Mouse (Mus musculus) ES-E14 (cell line): ENCODE data around the gene Mrps34. TPM values are rescaled to one million over a fixed set of nuclear protein-coding genes. Genes with fewer than 3 reads are reported as not detected.

Experiments used
- DNase-seq: peaks from one replicate; pipeline ENCODE4 v3.0.0-alpha.2; 2013; ENCODE audit warnings: low read depth, low spot score
- H3K27ac ChIP-seq: 2 replicates; pipeline ENCODE4 v1.5.1; 2012; ENCODE audit warnings: low read depth, mild to moderate bottlenecking, low read length, moderate library complexity, mixed read lengths; ENCODE audit not compliant: poor library complexity, insufficient read depth, severe bottlenecking
- H3K36me3 ChIP-seq: 2 replicates; pipeline ENCODE4 v1.6.1; 2012; ENCODE audit warnings: mild to moderate bottlenecking, low read length, moderate library complexity, mixed read lengths; ENCODE audit not compliant: control insufficient read depth, poor library complexity, insufficient read depth, severe bottlenecking
- H3K4me1 ChIP-seq, 2 experiments: fragments of 150-350 bp in 1 of 2; sonication (generic) in 1 of 2; 2 replicates each; pipeline ENCODE4 v1.6.1; 2012; ENCODE audit warnings: low read length in 2 of 2, mild to moderate bottlenecking in 1 of 2, mixed read lengths in 1 of 2; ENCODE audit not compliant: control insufficient read depth in 2 of 2, insufficient read depth in 2 of 2, poor library complexity in 1 of 2
- H3K4me3 ChIP-seq, 2 experiments: fragments of 150-350 bp in 1 of 2; sonication (generic) in 1 of 2; 2 replicates each; pipeline ENCODE4 v1.5.1; 2012; ENCODE audit warnings: low read length in 2 of 2, low read depth in 1 of 2, mild to moderate bottlenecking in 1 of 2, mixed read lengths in 1 of 2; ENCODE audit not compliant: insufficient read depth in 1 of 2, poor library complexity in 1 of 2, severe bottlenecking in 1 of 2
- H3K9ac ChIP-seq: 2 replicates; pipeline ENCODE4 v1.6.1; 2012; ENCODE audit warnings: low read depth, mild to moderate bottlenecking, low read length, mixed read lengths; ENCODE audit not compliant: poor library complexity, insufficient read depth, severe bottlenecking
- H3K9me3 ChIP-seq: fragments of 150-350 bp; sonication (generic); 2 replicates; pipeline ENCODE4 v1.6.1; 2012; ENCODE audit warnings: low read depth, mild to moderate bottlenecking, low read length; ENCODE audit not compliant: control insufficient read depth, insufficient read depth
- CHD2 ChIP-seq: IDR thresholded peaks from 2 replicates; pipeline ENCODE4 v1.6.1; 2014; ENCODE audit warnings: mild to moderate bottlenecking, low read depth, low read length, inconsistent platforms
- HCFC1 ChIP-seq: IDR thresholded peaks from 2 replicates; pipeline ENCODE4 v1.6.1; 2012; ENCODE audit warnings: low read length, inconsistent platforms, borderline replicate concordance; ENCODE audit not compliant: insufficient read depth
- MAFK ChIP-seq: IDR thresholded peaks from 2 replicates; pipeline ENCODE4 v1.6.1; 2014; ENCODE audit warnings: mild to moderate bottlenecking, low read depth, low read length, inconsistent platforms; ENCODE audit not compliant: insufficient read depth
- ZC3H11A ChIP-seq: IDR thresholded peaks from 2 replicates; pipeline ENCODE4 v1.6.1; 2012; ENCODE audit warnings: low read depth, mild to moderate bottlenecking, inconsistent platforms, low read length, borderline replicate concordance
- ZNF384 ChIP-seq: IDR thresholded peaks from 2 replicates; pipeline ENCODE4 v1.6.1; 2012; ENCODE audit warnings: low read depth, low read length, inconsistent platforms
- in situ Hi-C, 2 experiments: fragments of 600-800 bp; cut with MboI; formaldehyde crosslinking; loops; one replicate each; pipeline ENCODE4 v1.15.1; 2025; ENCODE audit warnings: low sequenced_read_pairs in 2 of 2, inconsistent platforms in 1 of 2; ENCODE audit not compliant: unreplicated experiment in 2 of 2
- total RNA-seq: library from RNA; depleted of rRNA; stranded (reverse); fragments of 300-350 nt; gene quantifications from 2 replicates; pipeline ENCODE4 v1.2.3, GENCODE M21; 2012

The Mrps34 gene
- total RNA-seq, 1 experiment, result 36.1 TPM

- H3K4me1 ChIP-seq, result peaks cover 0 to 15% of the 10 kb centered on the region in 2 experiments; a peak in 2 of 4 replicates
- in situ Hi-C loops, result no loop called here
- TF ChIP-seq ZC3H11A (no peak), ZNF384 (no peak), MAFK (no peak), HCFC1 (no peak), CHD2 (no peak)
- no peak overlapping the region for H3K27ac ChIP-seq
- H3K4me3 ChIP-seq, result no peak overlapping the region
- DNase-seq, result no peak
- peaks cover 41% of the 10 kb centered on the region for H3K36me3 ChIP-seq
- no peak overlapping the region for H3K9ac ChIP-seq
- no peaks in the 10 kb centered on the region for H3K9me3 ChIP-seq
Measured at GRCm38 (mm10) chr17:24899153-24899552, 4.2 kb downstream of the Mrps34 start.

- Histone ChIP-seq H3K9me3 (no peaks in the 10 kb centered on the region), H3K4me3 (no peak overlapping the region), H3K9ac (no peak overlapping the region), H3K27ac (no peak overlapping the region), H3K4me1 (peaks cover 0 to 13% of the 10 kb centered on the region in 2 experiments; a peak in 2 of 4 replicates), H3K36me3 (peaks cover 48% of the 10 kb centered on the region)
- in situ Hi-C loops, result no loop called here
- no peak for DNase-seq
- TF ChIP-seq ZC3H11A (no peak), MAFK (no peak), ZNF384 (no peak)
Measured at GRCm38 (mm10) chr17:24900014-24900413, 5.1 kb downstream of the Mrps34 start.

- Histone ChIP-seq H3K4me1 (peaks cover 0 to 9% of the 10 kb centered on the region in 2 experiments; a peak in 2 of 4 replicates), H3K9me3 (no peaks in the 10 kb centered on the region), H3K27ac (no peak overlapping the region), H3K4me3 (no peak overlapping the region), H3K36me3 (peaks cover 57% of the 10 kb centered on the region), H3K9ac (no peak overlapping the region)
- TF ChIP-seq CHD2, result no peak
- no peak for TF ChIP-seq ZNF384
- TF ChIP-seq MAFK, result no peak
- TF ChIP-seq HCFC1, result no peak
- TF ChIP-seq ZC3H11A, result no peak
- in situ Hi-C loops, result no loop called here
- DNase-seq, result no peak
Measured at GRCm38 (mm10) chr17:24902124-24902523, 7.2 kb downstream of the Mrps34 start.

- DNase-seq, result no peak
- H3K9me3 ChIP-seq, result no peaks in the 10 kb centered on the region
- no peak overlapping the region for H3K27ac ChIP-seq
- H3K4me1 ChIP-seq, result peaks cover 0 to 5% of the 10 kb centered on the region in 2 experiments; a peak in 1 of 4 replicates
- in situ Hi-C loops, result no loop called here
- no peak overlapping the region for H3K9ac ChIP-seq
- H3K4me3 ChIP-seq, result no peak overlapping the region
- no peak for TF ChIP-seq MAFK
- TF ChIP-seq ZC3H11A, result no peak
- no peak for TF ChIP-seq ZNF384
- no peak for TF ChIP-seq CHD2
- no peak for TF ChIP-seq HCFC1
- peaks cover 51% of the 10 kb centered on the region for H3K36me3 ChIP-seq
Measured at GRCm38 (mm10) chr17:24902671-24903474, 8.0 kb downstream of the Mrps34 start.
